Mouse (Mus musculus) E14TG2a.4 (cell line): ENCODE results near the gene Srgap2.

ENCODE experiments used
- CTCF ChIP-seq: conservative IDR thresholded peaks from 2 replicates; pipeline ENCODE4 v1.5.1; 2014; ENCODE audit warnings: low read length
- NANOG ChIP-seq: IDR thresholded peaks from 2 replicates; pipeline ENCODE4 v1.6.1; 2014; ENCODE audit warnings: borderline replicate concordance, low read length, mixed read lengths

- no peak for TF ChIP-seq CTCF
- no peak for TF ChIP-seq NANOG
These were observed 288.2 kb downstream of the Srgap2 start for GRCm38 (mm10) chr1:131238931-131239381.
